Mouse (Mus musculus) MEL (cell line): ENCODE measurements around the gene Mpv17l2. TPM values are rescaled to one million over a fixed set of nuclear protein-coding genes. Genes with fewer than 3 reads are reported as not detected.

Experiments used
- DNase-seq: peaks from one replicate; pipeline ENCODE4 v3.0.0; 2011; ENCODE audit warnings: low read depth, low spot score
- H3K27ac ChIP-seq: 2 replicates; pipeline ENCODE4 v1.5.1; 2012; ENCODE audit warnings: low read depth, mild to moderate bottlenecking, control low read depth, low read length, moderate library complexity; ENCODE audit not compliant: control insufficient read depth
- H3K27me3 ChIP-seq, 2 experiments: fragments of 150-350 bp in 1 of 2; sonication (generic) in 1 of 2; 2 replicates each; pipeline ENCODE4 v1.6.1; 2012; ENCODE audit warnings: low read length in 2 of 2, mild to moderate bottlenecking in 2 of 2, improper control_type of control experiment in 1 of 2, moderate library complexity in 1 of 2; ENCODE audit not compliant: insufficient read depth in 2 of 2, control insufficient read depth in 1 of 2
- H3K36me3 ChIP-seq, 2 experiments: 2 replicates each; pipeline ENCODE4 v1.6.1; 2012 to 2014; ENCODE audit warnings: low read length in 2 of 2, improper control_type of control experiment in 1 of 2, inconsistent platforms in 1 of 2, mild to moderate bottlenecking in 1 of 2; ENCODE audit not compliant: insufficient read depth in 2 of 2, control insufficient read depth in 1 of 2
- H3K4me1 ChIP-seq, 2 experiments: fragments of 150-350 bp in 1 of 2; sonication (generic) in 1 of 2; 2 replicates each; pipeline ENCODE4 v1.6.1; 2012; ENCODE audit warnings: low read length in 2 of 2, improper control_type of control experiment in 1 of 2, mild to moderate bottlenecking in 1 of 2; ENCODE audit not compliant: insufficient read depth in 2 of 2, control insufficient read depth in 1 of 2
- H3K4me3 ChIP-seq, 2 experiments: fragments of 150-350 bp in 1 of 2; sonication (generic) in 1 of 2; 2 replicates each; pipeline ENCODE4 v1.5.1; 2012; ENCODE audit warnings: low read depth in 2 of 2, low read length in 2 of 2, mild to moderate bottlenecking in 2 of 2, moderate library complexity in 2 of 2, control low read depth in 1 of 2, improper control_type of control experiment in 1 of 2; ENCODE audit not compliant: control insufficient read depth in 1 of 2, insufficient read depth in 1 of 2
- H3K79me2 ChIP-seq: 2 replicates; pipeline ENCODE4 v1.6.1; 2012; ENCODE audit warnings: mild to moderate bottlenecking, low read length, moderate library complexity; ENCODE audit not compliant: control insufficient read depth, poor library complexity, insufficient read depth
- H3K9ac ChIP-seq: 2 replicates; pipeline ENCODE4 v1.6.1; 2012; ENCODE audit warnings: low read depth, mild to moderate bottlenecking, control low read depth, low read length, moderate library complexity; ENCODE audit not compliant: control insufficient read depth, poor library complexity, severe bottlenecking
- H3K9me3 ChIP-seq: fragments of 150-350 bp; sonication (generic); replicated peaks from 2 replicates; pipeline ENCODE4 v1.6.1; 2012; ENCODE audit warnings: mild to moderate bottlenecking, low read length, improper control_type of control experiment, moderate library complexity; ENCODE audit not compliant: insufficient read depth
- CHD1 ChIP-seq: IDR thresholded peaks from 2 replicates; pipeline ENCODE4 v1.6.1; 2012; ENCODE audit warnings: low read depth, mild to moderate bottlenecking, inconsistent platforms, low read length, improper control_type of control experiment
- E2F4 ChIP-seq: IDR thresholded peaks from 2 replicates; pipeline ENCODE4 v1.6.1; 2011; ENCODE audit warnings: low read depth, low read length, improper control_type of control experiment, borderline replicate concordance
- ELF1 ChIP-seq: IDR thresholded peaks from 2 replicates; pipeline ENCODE4 v1.6.1; 2014; ENCODE audit warnings: low read depth, mild to moderate bottlenecking, inconsistent platforms, low read length, improper control_type of control experiment, moderate library complexity
- EP300 ChIP-seq, 2 experiments: IDR thresholded peaks; 2 replicates each; pipeline ENCODE4 v1.6.1; 2011; ENCODE audit warnings: improper control_type of control experiment in 2 of 2, low read length in 2 of 2, low read depth in 1 of 2, mild to moderate bottlenecking in 1 of 2
- GABPA ChIP-seq: IDR thresholded peaks from 2 replicates; pipeline ENCODE4 v1.6.1; 2012; ENCODE audit warnings: low read depth, mild to moderate bottlenecking, inconsistent platforms, low read length, improper control_type of control experiment, moderate library complexity
- GATA1 ChIP-seq: IDR thresholded peaks from 2 replicates; pipeline ENCODE4 v1.6.1; 2011; ENCODE audit warnings: low read depth, low read length, improper control_type of control experiment
- HCFC1 ChIP-seq: IDR thresholded peaks from 2 replicates; pipeline ENCODE4 v1.6.1; 2012; ENCODE audit warnings: low read depth, mild to moderate bottlenecking, inconsistent platforms, low read length, improper control_type of control experiment, moderate library complexity
- JUND ChIP-seq: IDR thresholded peaks from 2 replicates; pipeline ENCODE4 v1.6.1; 2011; ENCODE audit warnings: low read depth, mild to moderate bottlenecking, improper control_type of control experiment, low read length
- KAT2A ChIP-seq: conservative IDR thresholded peaks from 2 replicates; pipeline ENCODE4 v1.6.1; 2012; ENCODE audit warnings: low read depth, low read length, improper control_type of control experiment, inconsistent platforms
- MAFK ChIP-seq: IDR thresholded peaks from 2 replicates; pipeline ENCODE4 v1.6.1; 2011; ENCODE audit warnings: low read depth, mild to moderate bottlenecking, low read length, improper control_type of control experiment, borderline replicate concordance
- MAX ChIP-seq: IDR thresholded peaks from 2 replicates; pipeline ENCODE4 v1.6.1; 2011; ENCODE audit warnings: low read length, improper control_type of control experiment
- MAZ ChIP-seq: IDR thresholded peaks from 2 replicates; pipeline ENCODE4 v1.6.1; 2012; ENCODE audit warnings: low read depth, mild to moderate bottlenecking, inconsistent platforms, low read length, improper control_type of control experiment
- MEF2A ChIP-seq: IDR thresholded peaks from 2 replicates; pipeline ENCODE4 v1.6.1; 2014; ENCODE audit warnings: low read depth, mild to moderate bottlenecking, inconsistent platforms, low read length, improper control_type of control experiment; ENCODE audit not compliant: poor library complexity, insufficient replicate concordance, severe bottlenecking; ENCODE audit errors: extremely low read depth
- MXI1 ChIP-seq: IDR thresholded peaks from 2 replicates; pipeline ENCODE4 v1.6.1; 2011; ENCODE audit warnings: mild to moderate bottlenecking, low read depth, low read length, improper control_type of control experiment
- MYB ChIP-seq: IDR thresholded peaks from 2 replicates; pipeline ENCODE4 v1.6.1; 2011; ENCODE audit warnings: mild to moderate bottlenecking, low read depth, low read length, improper control_type of control experiment
- MYC ChIP-seq: IDR thresholded peaks from 2 replicates; pipeline ENCODE4 v1.6.1; 2011; ENCODE audit warnings: low read depth, mild to moderate bottlenecking, low read length, improper control_type of control experiment, moderate library complexity
- NELFE ChIP-seq: IDR thresholded peaks from 2 replicates; pipeline ENCODE4 v1.6.1; 2011; ENCODE audit warnings: low read depth, low read length, improper control_type of control experiment
- POLR2AphosphoS2 ChIP-seq: IDR thresholded peaks from 2 replicates; pipeline ENCODE4 v1.6.1; 2011; ENCODE audit warnings: low read length, improper control_type of control experiment
- SIN3A ChIP-seq: IDR thresholded peaks from 2 replicates; pipeline ENCODE4 v1.6.1; 2012; ENCODE audit warnings: low read length, improper control_type of control experiment, inconsistent platforms
- SMC3 ChIP-seq: IDR thresholded peaks from 2 replicates; pipeline ENCODE4 v1.6.1; 2011; ENCODE audit warnings: low read depth, low read length, improper control_type of control experiment
- TAL1 ChIP-seq: IDR thresholded peaks from 2 replicates; pipeline ENCODE4 v1.6.1; 2012; ENCODE audit warnings: mild to moderate bottlenecking, inconsistent platforms, low read length, moderate library complexity, mixed read lengths
- TCF12 ChIP-seq: IDR thresholded peaks from 2 replicates; pipeline ENCODE4 v1.6.1; 2014; ENCODE audit warnings: low read depth, mild to moderate bottlenecking, inconsistent platforms, low read length, improper control_type of control experiment, moderate library complexity
- UBTF ChIP-seq: IDR thresholded peaks from 2 replicates; pipeline ENCODE4 v1.6.1; 2012; ENCODE audit warnings: low read depth, mild to moderate bottlenecking, inconsistent platforms, low read length, improper control_type of control experiment, moderate library complexity, borderline replicate concordance; ENCODE audit not compliant: insufficient read depth
- USF2 ChIP-seq, 2 experiments: IDR thresholded peaks; 2 replicates each; pipeline ENCODE4 v1.6.1; 2011 to 2012; ENCODE audit warnings: improper control_type of control experiment in 2 of 2, low read length in 2 of 2, borderline replicate concordance in 1 of 2, inconsistent platforms in 1 of 2, low read depth in 1 of 2, mild to moderate bottlenecking in 1 of 2; ENCODE audit not compliant: insufficient read depth in 1 of 2
- ZC3H11A ChIP-seq: IDR thresholded peaks from 2 replicates; pipeline ENCODE4 v1.6.1; 2012; ENCODE audit warnings: low read depth, mild to moderate bottlenecking, inconsistent platforms, low read length, improper control_type of control experiment
- ZMIZ1 ChIP-seq: IDR thresholded peaks from 2 replicates; pipeline ENCODE4 v1.6.1; 2012; ENCODE audit warnings: low read depth, mild to moderate bottlenecking, inconsistent platforms, low read length, improper control_type of control experiment, moderate library complexity
- ZNF384 ChIP-seq: IDR thresholded peaks from 2 replicates; pipeline ENCODE4 v1.6.1; 2012; ENCODE audit warnings: low read depth, mild to moderate bottlenecking, inconsistent platforms, low read length, improper control_type of control experiment
- polyA plus RNA-seq, 2 experiments: library from polyadenylated mRNA; stranded (reverse) in 1 of 2; unstranded in 1 of 2; fragments of >175 nt in 1 of 2; fragments of >200 nt in 1 of 2; gene quantifications; 2 replicates each; pipeline versions ENCODE4 v1.2.1 to v1.2.4; 2012; ENCODE audit warnings: low replicate concordance in 2 of 2, low read depth in 1 of 2; ENCODE audit not compliant: insufficient read length in 2 of 2, insufficient read depth in 1 of 2, missing spikeins in 1 of 2
- total RNA-seq: library from RNA; depleted of rRNA; stranded (reverse); fragments of 300-350 nt; gene quantifications from 2 replicates; pipeline ENCODE4 v1.2.3, GENCODE M21; 2012

Mpv17l2 gene
- total and polyA plus RNA-seq, 3 experiments: 52.8 to 102 TPM; not detected in 1

DNA sequence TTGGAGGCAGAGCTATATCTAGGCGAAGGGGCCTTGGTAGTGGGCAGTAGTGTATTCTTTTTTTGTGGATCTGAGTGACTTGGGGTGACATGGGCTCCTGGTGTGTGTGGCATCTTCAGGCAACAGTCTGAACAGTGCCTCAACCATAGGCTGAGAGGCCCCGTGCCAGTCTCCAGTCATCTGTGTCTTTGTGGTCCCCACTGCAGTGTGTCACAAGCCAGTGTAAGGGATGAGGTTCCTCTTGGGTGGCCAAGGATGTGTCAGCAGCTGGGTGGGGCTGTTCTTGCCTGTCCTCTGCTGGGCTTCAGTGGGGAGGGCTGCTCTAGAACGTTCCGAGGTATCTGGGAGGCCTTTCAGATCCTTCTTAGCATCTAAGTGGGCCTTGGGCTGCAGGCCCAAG, 29.8 kb downstream of the Mpv17l2 start:
- no peak for TF ChIP-seq CHD1
- no peak for TF ChIP-seq TCF12
- TF ChIP-seq HCFC1: no peak
- no peak for TF ChIP-seq ELF1
- no peak for TF ChIP-seq ZMIZ1
- no peak for TF ChIP-seq EP300 (IDR thresholded peaks at IDR 0.05; ENCODE audit: low read depth in 1 of 2, low read length in 2 of 2)
- TF ChIP-seq ZNF384: no peak
- TF ChIP-seq JUND: no peak
- TF ChIP-seq SIN3A: no peak
- TF ChIP-seq MXI1: no peak
- TF ChIP-seq TAL1: no peak
- no peak for TF ChIP-seq MYC
- TF ChIP-seq NELFE: no peak
- TF ChIP-seq GATA1: no peak
- no peak for TF ChIP-seq SMC3
- TF ChIP-seq UBTF: no peak
- no peak for TF ChIP-seq KAT2A
- TF ChIP-seq MAFK: no peak
- TF ChIP-seq MYB: no peak
- TF ChIP-seq MEF2A: no peak
- H3K4me1 ChIP-seq: peaks cover 0 to 5% of the 10 kb centered on the region in 2 experiments; a peak in 2 of 4 replicates
- H3K4me3 ChIP-seq: no peak overlapping the region
- H3K9ac ChIP-seq: no peak overlapping the region
- no peak overlapping the region for H3K27ac ChIP-seq
- H3K27me3 ChIP-seq: peaks cover 0 to 2% of the 10 kb centered on the region in 2 experiments; a peak in 2 of 4 replicates
- H3K79me2 ChIP-seq: no peaks in the 10 kb centered on the region
- H3K9me3 ChIP-seq: no peaks in the 10 kb centered on the region
- DNase-seq: peak; percentile 17
- no peaks in the 10 kb centered on the region for H3K36me3 ChIP-seq

DNA sequence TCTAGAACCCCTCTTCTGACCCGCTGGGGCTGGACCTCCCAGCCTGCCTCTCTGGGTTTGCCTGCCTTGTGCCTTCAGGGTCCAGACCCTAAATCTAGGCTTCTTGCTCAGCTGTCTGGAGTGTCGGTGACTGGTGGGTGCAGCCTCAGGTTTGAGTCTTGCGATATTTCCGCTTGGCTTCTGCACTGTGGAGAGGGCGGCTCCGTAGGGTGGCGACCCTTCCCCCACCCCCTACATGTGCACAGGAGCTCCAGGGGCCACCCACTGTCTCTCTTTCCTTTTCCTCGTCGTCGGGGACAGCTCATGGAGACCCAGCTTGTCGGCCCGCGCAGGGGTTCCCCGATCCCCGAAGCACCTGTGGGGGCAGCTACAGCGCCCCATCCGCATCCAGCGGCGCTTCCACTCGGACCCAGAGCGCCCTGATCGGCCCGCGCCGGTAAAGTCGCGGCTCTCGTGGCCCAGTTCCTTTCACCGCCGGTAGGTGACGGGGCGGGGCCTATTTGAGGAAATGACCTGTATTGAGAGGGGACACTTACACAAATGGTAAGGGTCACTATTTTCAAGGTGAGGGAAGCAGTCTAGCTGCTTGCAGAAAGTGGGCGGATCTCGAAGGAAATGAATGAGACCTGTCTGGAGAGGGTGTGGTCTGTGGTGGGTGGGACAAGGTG, 30.8 kb downstream of the Mpv17l2 start:
- H3K9ac ChIP-seq: peak overlapping the region; percentile 67
- no peaks in the 10 kb centered on the region for H3K79me2 ChIP-seq
- peaks cover 0 to 5% of the 10 kb centered on the region in 2 experiments; a peak in 2 of 4 replicates for H3K4me1 ChIP-seq
- TF ChIP-seq USF2 (IDR thresholded peaks at IDR 0.05; ENCODE audit: borderline replicate concordance in 1 of 2, insufficient read depth in 1 of 2, low read depth in 1 of 2, low read length in 2 of 2) (no peak), SMC3 (no peak), MAX (no peak), MAZ (no peak), ZC3H11A (no peak), UBTF (no peak), EP300 (IDR thresholded peaks at IDR 0.05; ENCODE audit: low read depth in 1 of 2, low read length in 2 of 2) (no peak), NELFE (0 out of 2 replicates have a peak, but pooled peaks have one; percentile 9), ELF1 (0 out of 2 replicates have a peak, but pooled peaks have one; percentile 18), GATA1 (no peak), MXI1 (no peak; the same call in 1 of the 2 replicates), POLR2AphosphoS2 (no peak), KAT2A (no peak), E2F4 (no peak), MEF2A (no peak), TAL1 (no peak), GABPA (no peak), MYB (no peak), HCFC1 (peak; percentile 58; the same call in 1 of the 2 replicates), SIN3A (no peak)
- H3K9me3 ChIP-seq: no peaks in the 10 kb centered on the region
- H3K36me3 ChIP-seq: no peaks in the 10 kb centered on the region
- H3K27me3 ChIP-seq: no peaks in the 10 kb centered on the region; a peak in 2 of 4 replicates
- H3K27ac ChIP-seq: no peak overlapping the region
- peak overlapping the region; percentile 83 to 92 for H3K4me3 ChIP-seq
- DNase-seq: peak; percentile 63
